Mouse (Mus musculus) c-Kit-positive CD71-positive TER-119-positive erythroid progenitor cells, embryonic 14.5 days (primary cell): ENCODE results near the gene Cnn2.

ENCODE experiments used
- DNase-seq: peaks from one replicate; pipeline ENCODE4 v3.0.0-alpha.2; 2013; ENCODE audit warnings: low spot score

Cnn2 gene

DNA sequence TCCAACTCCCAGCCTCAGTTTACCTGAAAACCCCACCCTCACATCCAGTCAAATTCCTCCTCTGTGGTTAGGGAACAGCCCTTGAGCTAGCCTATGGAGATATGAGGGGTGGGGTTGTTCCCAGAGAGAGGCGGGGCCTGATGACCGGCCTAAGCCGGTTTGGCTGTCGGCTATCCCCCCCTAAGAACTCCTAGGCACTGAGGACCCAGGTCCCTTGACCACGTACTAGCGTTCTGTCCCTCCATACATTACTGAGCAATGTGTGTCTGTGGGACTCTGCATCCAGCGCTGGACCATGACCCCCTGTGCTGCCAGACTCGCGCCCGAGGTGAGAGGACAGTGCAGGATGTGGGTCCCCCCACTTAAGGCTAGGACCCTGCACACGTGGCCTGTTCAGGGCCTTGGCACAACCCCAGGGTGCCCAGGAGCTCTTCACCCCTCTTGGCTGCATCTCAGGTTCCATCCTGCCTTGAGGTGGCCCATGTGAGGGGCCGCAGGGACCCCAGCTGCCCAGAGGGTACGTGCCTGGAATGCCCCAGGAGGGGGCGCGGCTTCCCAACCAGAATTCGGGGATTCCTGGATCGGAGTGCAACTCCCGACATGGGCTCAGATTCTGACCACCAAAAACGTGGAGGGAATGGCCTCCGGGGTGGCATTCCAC, 31.2 kb downstream of the Cnn2 start:
- no peak for DNase-seq

DNA sequence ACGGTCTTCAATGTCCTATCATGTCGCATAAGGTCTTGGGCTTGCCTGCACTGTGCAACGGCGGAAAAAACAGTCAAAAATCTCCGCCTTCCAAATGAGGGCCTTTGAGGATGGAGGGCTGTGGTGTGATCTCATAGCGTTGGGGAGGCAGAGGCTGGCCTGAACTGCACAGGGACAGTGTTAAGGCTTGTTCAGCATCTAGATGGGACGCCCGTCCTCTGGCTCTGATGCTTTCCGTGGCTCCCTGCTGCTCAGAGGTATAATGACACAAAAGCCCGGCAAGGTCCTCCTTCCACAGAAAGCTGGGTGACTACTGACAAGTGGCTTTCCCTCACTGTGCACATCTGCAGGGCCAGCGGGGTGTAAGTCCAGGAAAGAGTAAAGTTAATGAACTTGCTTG, 31.8 kb downstream of the Cnn2 start:
- DNase-seq = no peak

DNA sequence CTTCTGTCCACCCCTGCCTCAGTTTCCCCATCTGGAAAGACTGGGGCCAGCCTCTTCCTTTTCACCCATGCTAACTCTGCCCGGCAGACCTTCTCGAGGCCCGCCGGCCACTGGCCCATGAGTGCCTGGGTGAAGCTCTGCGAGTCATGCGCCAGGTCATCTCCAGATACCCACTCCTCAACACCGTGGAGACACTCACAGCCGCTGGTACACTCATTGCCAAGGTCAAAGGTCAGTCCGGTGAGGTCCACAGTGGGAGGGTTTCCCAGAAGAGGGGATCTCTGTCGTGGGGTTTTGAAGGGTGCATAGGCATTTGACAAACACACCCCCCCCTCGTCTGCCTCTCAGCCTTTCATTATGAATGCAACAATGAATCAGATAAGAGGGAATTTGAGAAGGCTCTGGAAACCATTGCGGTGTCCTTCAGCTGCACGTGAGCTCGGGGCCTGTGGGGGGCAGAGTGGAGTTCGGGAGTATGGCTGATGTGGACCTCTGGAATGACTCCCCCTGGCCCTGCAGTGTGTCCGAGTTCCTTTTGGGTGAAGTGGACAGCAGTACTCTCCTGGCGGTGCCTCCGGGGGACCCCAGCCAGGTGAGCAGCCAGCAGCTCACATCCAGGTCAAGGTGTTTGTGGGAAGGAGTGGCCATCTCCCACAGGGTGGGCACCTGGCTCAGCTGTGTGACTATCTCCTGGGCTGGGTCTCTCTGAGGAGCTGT, 32.4 kb downstream of the Cnn2 start:
- DNase-seq = no peak

DNA sequence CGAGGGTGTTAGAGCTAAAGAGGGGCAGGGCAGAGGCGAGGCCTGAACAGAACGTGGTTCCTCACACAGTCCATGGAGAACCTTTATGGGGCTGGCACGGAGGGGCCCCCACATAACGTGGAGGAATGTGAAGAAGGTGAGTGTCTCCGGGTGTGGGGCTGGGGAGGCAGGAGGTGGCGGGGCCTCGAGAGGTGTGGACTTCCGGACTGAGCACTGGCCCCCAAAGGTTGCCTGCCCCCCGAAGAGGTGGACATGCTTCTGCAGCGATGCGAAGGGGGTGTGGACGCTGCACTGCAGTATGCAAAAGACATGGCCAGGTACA, 32.9 kb downstream of the Cnn2 start:
- no peak for DNase-seq

DNA sequence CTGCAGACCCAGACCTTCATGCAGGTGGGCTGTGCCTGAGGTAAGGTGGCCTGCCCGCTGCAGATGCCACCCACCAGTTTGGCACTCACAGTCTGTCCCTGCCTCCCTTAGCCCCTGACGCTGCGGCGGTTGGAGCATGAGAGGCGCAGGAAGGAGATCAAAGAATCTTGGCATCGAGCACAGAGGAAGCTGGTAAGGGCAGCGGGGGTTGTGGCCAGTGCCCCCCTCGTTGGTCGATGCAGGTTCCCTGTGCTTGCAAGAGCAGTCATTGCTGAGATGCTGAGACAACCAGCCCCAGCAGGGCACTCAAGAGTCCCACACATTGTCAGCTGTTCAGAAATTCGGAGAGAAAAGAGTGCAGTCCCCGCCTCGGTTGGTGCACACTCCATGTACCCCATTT, 33.8 kb downstream of the Cnn2 start:
- no peak for DNase-seq

DNA sequence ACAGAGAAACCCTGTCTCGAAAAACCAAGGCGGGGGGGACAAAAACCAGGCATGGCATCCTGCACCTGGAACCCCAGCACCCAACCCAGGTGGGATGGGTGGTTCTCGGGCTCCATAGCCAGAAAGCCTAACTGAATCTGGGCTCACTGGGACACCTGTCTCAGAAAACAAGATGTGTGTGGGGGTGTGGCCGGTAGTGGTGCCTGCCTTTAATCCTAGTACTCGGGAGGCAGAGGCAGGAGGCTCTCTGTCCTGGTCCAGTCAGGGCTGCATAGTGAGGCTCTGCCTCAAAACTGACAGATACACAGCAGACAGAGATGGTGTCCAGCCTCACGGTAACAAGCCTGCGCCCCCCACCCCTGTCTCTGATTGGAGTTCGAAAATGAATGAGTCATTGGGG, 34.4 kb downstream of the Cnn2 start:
- no peak for DNase-seq

DNA sequence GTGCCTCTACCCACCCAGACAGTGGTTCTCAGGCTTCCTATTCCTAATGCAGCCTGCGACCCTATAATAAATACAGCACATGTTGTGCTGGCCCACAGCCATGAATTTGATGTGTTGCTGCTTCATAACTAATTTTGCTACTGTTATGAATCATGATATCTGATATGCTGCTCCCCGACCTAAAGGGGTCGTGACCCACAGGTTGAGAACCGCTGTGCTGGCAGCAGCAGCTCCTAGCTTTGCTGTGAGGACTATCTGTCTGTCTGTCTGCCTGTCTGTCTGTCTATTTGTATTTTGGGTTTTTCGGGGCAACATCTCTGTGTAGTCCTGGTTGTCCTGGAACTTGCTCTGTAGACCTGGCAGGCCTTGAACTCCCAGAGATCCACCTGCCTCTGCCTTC, 35.4 kb downstream of the Cnn2 start:
- no peak for DNase-seq

DNA sequence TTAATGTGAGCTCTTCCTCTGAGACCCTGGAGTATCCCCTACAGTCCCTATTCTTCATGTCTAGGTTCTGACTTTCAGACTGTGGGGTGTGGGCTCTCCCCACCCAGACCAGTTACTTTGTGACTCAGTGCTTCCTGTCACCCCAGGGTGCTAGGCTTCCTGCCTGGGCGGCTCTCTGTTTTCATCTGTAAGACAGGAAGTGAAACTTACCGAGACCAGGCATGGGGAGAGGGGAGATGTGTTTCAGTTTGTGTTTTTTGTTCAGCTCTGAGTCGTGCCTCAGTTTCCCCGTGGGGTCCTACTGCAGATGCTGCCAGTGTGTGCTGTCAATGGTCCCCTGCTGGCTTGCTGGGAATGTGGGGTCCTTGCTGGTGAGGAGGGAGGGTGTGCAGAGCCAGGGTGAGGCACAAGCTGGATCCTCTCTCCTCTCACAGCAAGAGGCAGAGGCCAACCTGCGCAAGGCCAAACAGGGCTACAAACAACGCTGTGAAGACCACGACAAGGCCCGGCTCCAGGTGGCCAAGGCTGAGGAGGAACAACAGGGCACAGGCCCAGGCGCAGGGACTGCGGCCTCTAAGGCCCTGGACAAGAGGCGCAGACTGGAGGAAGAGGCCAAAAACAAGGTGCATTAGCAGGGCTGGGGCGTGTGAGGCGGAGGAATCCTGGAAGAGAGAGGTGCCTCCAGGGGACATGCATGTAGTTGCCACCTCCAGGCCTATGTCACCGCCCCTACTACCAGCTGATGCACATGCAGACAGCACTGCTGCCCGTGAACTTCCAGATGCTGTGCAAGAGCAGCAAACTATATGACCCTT, 36.1 kb downstream of the Cnn2 start:
- no peak for DNase-seq

DNA sequence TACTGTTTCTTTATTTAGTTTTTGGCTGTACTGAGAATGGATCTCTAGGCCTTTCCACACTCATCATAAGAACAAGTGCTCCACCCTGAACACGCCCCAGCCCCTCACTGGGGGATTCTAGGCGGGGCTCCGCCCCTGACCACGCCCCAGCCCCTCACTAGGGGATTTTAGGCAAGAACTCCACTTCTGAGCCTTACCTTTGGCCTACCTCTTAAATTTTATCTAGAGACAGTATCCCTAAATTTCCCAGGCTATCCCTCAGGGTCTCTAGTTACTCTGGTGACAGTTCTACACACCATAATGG, 36.6 kb downstream of the Cnn2 start:
- no peak for DNase-seq

DNA sequence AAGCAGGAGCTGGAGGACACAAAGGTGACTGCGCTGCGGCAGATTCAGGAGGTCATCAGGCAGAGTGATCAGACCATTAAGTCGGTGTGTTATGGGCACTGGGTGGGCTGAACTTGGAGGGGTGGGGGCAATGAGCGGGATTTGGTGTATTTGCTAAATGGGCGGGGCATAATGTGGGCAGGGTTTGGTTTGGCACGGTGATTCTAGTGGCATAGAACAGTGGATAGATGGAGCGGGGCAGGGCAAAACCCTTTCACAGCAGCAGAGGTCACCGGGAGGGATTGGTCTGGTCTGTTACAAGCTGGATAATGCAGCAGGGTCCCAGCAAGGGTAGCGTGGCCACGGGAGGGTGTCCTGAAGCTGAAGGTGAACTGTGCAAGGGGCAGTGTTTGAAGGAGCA, 37.1 kb downstream of the Cnn2 start:
- DNase-seq = no peak

DNA sequence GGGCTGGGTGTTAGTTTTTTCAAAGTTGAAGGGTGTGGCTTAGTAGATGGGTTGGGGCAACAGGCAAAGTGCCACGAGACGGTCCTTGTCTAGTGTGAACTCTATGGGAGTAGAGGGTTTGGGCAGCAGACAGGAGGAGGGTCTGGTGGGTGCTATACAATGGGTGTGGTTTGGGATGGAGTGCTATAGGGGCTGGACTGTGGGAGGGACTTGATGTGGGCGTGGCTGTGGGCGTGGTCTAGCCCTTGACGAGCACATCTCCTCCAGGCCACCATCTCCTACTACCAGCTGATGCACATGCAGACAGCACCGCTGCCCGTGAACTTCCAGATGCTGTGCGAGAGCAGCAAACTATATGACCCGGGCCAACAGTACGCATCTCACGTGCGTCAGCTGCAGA, 37.5 kb downstream of the Cnn2 start:
- DNase-seq = no peak

DNA sequence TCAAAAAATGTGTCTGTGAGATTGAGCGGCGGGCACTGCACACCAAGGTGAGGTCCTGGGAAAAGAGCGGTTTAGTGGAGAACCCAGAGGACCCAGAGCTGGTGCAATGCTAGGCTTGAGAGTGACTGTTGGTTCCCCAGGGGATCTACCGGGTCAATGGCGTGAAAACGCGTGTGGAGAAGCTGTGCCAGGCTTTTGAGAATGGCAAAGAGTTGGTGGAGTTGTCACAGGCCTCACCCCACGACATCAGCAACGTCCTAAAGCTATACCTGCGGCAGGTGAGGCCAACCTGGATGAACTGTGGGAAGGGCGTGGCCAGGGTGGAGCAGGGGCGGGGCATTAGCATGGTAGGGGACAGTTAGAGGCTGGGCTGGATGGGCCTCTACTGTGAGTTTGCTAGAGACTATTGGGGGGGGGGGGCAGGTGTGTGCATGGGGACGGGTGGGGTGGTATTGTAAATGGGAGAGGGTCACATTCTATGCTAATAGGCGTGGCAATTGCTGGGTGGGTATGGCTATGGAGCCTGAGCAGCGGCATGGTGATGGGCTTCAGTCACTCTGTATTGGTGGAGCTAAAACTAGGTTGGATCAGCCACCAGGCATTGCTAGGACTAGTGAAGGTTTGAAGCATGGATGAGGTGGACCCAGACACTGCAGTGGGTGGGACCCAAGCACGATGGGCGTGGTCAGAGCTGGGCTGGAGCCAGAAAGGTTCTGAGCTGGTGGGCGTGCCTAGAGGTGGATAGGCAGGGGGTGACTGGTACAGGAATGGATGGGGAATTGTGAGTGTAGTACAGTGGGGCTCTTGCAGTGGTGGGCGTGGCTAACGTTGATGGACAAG, 39.5 kb downstream of the Cnn2 start:
- no peak for DNase-seq

DNA sequence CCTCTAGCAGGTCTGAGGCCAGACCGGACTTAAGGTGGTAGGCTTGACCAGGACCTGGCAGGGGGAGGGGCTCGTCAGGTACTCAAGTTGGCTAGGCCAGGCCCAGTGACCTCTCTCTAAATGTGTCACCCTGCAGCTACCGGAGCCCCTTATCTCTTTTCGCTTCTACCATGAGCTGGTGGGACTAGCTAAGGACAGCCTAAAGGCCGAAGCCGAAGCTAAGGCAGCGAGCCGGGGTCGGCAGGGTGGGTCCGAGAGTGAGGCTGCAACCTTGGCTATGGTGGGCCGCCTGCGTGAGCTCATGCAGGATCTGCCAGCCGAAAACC, 40.1 kb downstream of the Cnn2 start:
- DNase-seq = no peak

DNA sequence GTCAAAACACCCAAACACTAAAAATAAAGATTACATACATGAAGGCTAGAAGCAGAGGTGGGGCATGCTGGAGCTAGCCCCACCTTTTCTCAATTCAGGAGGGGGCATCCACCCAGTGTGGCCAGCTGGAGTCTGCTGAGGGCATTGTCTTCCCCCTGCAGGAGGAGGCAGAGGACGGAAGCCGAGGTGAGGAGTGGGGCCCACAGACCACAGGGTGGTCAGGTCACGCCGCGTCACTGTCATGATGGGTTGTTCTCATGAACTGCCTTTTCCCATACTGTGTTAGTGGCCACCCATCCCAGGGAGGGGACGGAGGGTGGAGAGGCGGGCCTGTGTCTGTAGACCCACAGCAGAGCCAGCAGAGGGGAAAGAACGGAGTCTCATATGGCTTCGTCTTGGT, 41.8 kb downstream of the Cnn2 start:
- no peak for DNase-seq

DNA sequence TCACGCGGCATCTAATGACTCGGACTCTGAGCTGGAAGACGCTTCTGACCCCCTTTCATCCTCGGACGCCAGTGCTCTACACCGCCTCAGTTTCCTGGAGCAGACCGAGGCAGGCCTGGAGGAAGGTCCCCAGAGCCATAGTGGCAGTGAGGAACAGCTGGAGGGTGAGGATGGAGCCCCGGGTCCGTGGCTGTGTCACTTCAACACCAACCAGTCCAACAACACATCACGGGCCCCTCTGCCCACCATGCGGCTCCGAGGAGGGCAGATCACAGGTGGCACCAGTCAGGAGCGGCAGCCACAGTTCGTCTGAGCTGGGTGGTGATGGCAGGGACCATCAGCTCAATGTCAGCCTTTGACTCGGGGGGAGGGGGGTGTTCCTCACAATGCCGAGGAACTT, 42.4 kb downstream of the Cnn2 start:
- no peak for DNase-seq

DNA sequence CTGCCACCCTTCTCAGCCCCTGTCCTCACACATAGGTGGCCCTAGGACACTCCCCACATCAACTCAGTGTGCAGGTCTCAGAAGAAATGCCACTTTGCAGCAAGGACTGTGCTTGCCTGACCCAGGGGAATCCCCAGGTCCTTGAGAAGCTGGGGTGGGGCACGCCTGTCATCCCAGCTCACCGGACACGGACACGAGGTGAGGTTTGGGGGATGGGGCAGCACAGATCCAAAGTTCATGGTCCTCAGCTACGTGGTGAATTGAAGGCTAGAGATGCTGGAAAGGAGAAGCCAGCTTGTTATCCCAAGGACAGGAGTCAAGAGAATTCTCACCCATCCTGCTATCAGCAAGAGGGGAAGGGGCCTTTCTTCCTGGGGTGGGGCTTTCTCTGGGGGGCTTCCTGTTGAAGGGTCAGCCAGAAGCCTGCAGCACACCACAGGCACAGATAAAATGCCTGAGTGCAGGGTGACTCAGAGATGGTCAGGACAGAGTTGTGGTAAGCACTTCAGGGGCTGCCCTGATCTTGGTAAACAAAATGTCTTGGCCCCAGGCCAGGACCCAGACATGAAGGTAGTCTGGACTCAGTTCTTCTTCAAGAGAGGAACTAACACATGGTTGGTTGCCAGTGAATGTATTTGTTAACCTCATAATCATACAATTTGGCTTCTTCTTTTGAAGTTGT, 44.6 kb downstream of the Cnn2 start:
- no peak for DNase-seq

DNA sequence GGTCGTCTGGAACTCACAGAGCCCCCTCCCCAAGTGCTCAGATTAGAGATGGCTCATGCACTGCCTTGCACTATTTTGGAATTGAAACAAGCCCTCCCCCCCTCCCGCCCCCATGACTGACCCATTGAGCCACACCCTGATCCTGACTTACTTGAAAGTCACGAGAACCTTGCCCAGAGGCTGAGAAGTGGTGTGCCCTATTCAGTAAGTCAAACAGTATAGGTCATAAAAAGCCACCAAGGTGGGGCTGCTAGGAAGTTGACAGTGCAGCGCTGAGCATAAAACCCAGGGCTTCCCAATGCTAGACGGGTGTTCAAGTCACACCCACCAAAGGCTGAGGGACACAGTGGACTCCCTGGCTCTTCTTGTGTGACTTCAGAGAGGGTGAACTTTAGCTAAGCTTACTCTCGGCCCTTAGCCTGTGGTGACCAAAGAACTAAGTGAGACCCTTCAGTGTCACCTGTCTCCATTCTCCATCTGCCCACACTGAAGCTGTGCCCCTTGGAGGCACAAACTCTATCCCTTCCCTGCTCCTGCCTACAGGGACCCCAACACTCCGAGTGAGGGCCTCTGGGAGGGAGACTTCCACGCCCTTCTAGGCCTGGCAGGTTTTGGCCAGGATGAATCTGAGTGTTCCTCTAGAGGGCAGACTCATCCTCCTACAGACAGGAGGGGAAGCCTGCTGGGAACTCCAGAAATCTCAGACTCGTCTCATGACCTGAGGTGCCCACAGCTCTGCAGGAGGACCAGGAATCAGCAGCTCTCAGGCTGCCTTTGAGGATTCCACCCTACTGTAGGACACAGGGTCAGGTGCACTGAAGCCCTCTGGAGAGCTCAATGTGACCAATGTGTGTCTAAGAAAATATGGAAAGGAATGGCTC, 45.4 kb downstream of the Cnn2 start:
- DNase-seq = no peak

DNA sequence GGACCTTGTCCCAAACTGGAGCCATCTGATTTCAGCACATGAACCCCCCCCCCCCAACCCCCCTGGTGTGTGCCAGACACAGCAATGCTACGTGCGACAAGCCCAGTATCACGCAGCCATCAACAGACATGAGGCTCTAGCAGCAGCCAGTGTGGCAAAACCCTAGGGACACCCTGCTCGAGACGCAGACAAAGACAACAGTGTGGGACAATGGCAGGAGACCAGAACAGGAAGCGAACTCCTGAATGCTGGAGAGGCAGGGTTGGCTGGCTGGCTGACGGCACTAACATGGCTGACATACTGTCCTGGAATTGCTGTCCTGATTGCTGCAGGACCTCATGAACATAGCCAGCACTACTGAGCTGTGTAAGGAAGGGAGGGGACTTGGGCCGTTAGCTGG, 46.8 kb downstream of the Cnn2 start:
- DNase-seq = no peak

DNA sequence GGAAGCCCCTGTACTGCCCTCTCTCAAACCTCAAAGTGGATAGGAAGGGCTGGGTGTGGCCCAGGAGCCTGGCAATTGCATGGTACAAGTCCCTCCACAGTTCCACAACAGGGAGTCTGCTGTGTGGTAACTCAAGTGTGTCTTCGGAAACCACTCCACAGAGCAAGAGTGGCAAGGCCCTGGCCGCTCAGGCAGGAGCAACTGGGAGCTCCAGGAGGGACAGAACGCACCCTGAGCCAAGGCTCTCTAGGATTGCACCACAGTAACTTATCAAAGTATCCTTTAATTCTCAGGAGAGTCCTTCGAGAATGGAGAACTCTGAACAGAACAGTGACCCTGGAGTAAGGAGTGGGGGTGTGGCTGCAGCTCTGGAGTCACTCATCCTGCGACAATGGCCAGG, 47.3 kb downstream of the Cnn2 start:
- no peak for DNase-seq

DNA sequence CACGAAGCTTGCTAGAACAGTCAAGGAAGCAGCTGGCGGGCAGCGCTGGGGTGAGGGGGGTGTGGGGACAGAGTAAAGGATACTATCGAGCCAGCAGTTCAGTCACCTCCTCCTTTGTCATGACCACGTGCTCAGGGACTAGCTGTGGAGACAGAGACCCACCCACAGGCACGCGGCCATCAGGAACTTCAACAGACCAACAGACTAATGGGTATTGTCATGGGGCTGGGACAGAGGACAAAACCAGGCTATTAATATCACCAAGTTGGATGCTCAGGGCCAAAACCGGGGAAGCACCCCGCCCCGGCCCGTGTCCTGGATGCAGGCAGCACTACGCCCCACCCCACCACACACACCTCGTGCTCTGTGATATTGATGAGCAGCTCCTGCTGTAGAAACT, 48.4 kb downstream of the Cnn2 start:
- DNase-seq = no peak

DNA sequence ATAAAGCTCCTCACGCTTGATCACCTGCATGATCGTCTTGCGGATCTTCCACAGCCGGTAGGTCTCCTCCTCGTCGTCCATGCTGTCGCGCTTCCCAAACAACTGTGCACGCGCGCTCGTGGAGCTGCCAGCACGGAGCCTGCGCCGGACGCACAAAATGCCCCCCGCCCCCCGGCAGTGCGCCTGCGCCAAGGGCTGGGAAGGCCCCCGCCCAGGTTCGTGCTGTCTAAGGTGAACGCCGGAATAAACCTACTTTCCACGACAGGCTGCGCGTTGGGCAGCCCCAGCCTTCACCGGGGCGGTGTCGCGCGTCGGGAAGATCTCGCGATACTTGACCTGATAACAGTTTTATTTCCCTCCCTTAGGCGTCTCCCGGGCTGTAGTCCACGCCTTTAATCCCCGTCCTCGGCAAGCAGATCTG, 51.2 kb downstream of the Cnn2 start, which contains the start of gene Polr2e:
TSS of gene Polr2e (minus strand) at position 237 of the 421 bp plus-strand sequence.
- DNase-seq = peak; percentile 98
